Mouse (Mus musculus) liver, adult 2 months (tissue): ENCODE results near the gene Fam227a.
A peak's percentile ranks its signal among the peaks of the same experiment; 100 is the strongest.

Source experiments
- CTCF ChIP-seq: fragments of 200-500 bp; IDR thresholded peaks from 2 replicates; pipeline ENCODE4 v1.5.1; 2011; ENCODE audit warnings: low read depth, low read length, control low read depth
- POLR2A ChIP-seq: fragments of 200-500 bp; IDR thresholded peaks from 2 replicates; pipeline ENCODE4 v1.6.1; 2011; ENCODE audit warnings: low read length, control low read depth; ENCODE audit not compliant: insufficient read depth; ENCODE audit errors: extremely low read depth

- TF ChIP-seq CTCF (peak; percentile 62; the same call in 1 of the 2 replicates), POLR2A (no peak)
Measured at GRCm38 (mm10) chr15:79650569-79650968, 8.2 kb downstream of the Fam227a start.
